Mouse (Mus musculus): ENCODE results near the gene Ltv1.

The Ltv1 gene

DNA sequence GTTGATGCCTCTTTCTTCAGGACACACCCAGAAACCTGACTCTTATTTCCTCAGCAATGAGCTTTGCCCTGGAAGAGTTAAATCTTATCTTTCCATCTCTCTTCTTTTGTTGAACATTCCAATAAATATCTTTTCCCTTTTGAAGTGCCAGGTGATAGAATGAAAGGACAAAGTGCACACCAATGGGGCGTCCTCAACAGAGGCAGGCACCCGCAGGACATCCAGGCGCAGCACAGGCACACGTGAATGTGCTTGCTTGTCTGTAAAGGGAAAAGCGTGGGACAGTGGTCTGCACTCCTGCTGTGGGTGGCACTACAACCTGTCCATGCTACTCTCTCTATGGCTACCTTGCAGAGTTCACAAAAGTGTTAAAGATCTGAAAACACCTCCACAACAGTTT, 3.1 kb downstream of the Ltv1 start:
- DNase-seq: no peak

DNA sequence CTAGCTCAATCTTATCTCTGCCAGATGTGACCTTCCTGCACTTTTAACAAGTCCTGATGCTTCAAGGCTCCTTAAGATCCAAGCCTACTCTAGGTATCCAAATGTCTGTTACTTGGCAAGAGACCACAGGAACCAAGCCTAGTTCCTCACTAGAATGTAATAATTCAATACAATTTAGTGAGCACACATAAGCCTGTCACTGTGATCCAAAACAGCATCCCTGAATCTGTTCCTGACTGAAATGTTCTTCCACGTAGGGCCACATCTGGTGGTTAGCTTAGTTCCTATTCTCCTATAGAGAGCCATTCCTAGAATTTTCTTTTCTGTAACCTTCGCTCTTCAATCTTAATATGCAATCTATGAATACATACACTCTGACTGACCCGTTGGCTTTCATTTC, 6.2 kb downstream of the Ltv1 start:
- DNase-seq: no peak

GRCm38 (mm10) chr10:13184170-13184766, 8.7 kb downstream of the Ltv1 start:
- no peak for DNase-seq

DNA sequence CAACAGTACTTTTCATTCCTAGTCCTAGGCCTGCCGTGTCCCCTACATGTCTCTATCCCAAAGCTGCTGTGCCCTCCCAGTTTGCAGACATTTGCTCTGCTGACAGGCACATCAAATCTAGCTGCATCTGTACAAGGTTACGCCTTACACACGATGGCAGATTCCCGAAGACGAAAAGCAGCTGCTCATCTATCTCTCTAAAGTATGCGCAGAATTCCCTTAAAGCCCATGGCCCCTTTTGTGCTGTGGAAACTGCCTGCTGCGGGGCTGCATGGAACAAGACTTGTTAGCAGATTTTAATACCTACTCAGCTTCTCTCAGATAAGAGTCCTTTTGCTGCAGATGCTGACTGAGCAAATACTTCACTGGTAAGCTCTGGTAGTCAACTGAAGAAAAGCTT, 12.8 kb downstream of the Ltv1 start:
- DNase-seq: no peak

GRCm38 (mm10) chr10:13177973-13178624, 14.9 kb downstream of the Ltv1 start, which contains the start of gene Zc2hc1b:
Gene Zc2hc1b, minus strand, starts transcription at chr10:13178023.
- no peak for DNase-seq

GRCm38 (mm10) chr10:13175866-13176265, 17.1 kb downstream of the Ltv1 start:
- no peak for DNase-seq

DNA sequence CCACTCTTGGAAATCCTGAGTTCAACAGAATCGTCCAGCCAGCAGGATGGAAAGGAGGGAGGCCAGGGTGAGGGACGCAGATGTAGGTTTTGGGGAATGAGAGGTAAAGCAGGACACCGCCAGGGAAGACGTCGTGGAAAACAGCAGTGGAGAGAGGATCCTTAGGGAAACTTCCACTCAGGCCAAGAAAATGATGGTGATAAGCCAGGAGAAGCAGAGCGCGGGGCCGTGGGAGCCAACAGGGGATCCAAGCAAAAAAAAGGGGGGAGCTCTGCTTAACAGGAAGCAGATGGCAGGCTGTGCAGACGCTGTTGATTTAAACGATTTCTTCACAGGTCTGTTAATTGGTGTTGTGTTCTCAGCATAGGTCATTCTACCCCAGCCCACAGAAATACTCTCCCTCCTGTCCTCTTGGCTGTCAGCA, 20.2 kb downstream of the Ltv1 start:
- DNase-seq: no peak

DNA sequence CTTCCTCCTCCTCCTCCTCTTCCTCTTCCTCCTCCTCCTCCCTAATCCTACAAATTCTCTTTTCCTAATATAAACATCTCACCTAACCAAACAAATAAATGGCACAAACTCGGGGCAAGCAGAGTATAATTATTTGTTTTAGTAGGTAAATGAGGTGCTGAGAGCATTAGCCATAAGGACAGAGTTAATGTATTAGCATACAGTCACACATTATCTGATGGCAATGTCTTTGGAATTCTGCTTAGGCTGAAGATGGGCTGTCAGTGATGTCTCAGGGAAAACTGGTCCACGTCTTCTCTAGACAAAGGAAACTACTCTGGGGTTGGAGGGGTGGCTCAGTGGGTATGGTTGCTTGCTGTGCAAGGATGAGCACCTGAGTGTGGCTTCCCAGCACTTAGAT, 21.5 kb downstream of the Ltv1 start:
- DNase-seq: no peak

DNA sequence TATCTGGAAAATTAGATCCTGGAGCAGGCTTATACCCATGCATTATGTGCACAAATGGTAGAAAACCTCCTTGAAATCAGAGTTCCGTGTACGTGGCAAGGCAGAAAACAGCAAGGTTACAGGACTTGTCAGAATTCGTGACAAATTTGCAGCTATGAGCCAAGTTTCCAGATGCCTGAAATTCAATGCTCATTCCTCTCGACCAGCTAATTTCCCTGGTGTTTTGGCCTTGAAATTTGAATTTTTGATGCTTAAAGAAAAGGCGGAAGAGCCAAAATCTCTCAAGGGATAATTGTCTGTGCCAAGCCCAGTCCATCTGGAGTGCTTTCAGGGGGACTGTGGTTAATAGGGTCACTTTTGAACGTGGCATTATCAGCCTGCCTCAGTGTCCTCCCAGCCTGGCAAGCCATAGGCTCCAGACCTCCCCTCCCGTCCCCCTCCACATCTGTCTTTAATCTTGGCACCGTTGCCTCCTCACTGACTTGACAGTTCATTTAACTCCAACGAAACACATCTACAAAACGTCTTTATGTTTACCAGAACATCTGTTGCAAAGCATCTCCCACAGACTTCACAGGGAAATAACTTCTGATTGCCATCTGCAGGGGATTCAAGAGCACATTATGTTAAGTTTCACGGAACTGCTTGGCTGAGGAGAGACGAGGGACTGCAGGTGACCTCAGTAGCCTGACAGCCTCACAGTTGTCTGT, 22.1 kb downstream of the Ltv1 start:
- no peak for DNase-seq

- no peak for DNase-seq
Measured at GRCm38 (mm10) chr10:13168461-13168860, 24.5 kb downstream of the Ltv1 start.

- no peak for DNase-seq
Measured at GRCm38 (mm10) chr10:13162031-13162430, 30.9 kb downstream of the Ltv1 start.

DNA sequence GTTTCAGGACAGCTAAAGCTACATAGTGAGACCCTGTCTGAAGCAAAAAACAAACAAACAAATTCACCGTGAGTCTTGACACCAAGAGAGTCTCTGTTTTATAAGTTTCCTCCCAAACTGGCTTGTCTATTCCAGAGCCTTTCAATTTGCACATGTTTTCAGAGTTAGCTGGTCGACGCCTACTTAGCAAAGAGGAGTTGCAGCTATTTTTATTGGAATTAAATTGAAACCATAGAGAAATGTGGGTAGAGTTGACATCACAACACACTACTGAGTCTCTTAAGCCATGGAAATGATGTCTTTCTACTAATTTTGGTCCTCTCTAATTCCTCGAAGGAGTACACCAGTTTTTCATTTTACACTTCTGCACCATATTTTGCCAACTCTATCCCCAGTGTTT, 32.1 kb downstream of the Ltv1 start:
- no peak for DNase-seq

GRCm38 (mm10) chr10:13155377-13155776, 37.6 kb downstream of the Ltv1 start:
- DNase-seq: no peak

- DNase-seq: no peak
Measured at GRCm38 (mm10) chr10:13152811-13153364, 40.1 kb downstream of the Ltv1 start.

DNA sequence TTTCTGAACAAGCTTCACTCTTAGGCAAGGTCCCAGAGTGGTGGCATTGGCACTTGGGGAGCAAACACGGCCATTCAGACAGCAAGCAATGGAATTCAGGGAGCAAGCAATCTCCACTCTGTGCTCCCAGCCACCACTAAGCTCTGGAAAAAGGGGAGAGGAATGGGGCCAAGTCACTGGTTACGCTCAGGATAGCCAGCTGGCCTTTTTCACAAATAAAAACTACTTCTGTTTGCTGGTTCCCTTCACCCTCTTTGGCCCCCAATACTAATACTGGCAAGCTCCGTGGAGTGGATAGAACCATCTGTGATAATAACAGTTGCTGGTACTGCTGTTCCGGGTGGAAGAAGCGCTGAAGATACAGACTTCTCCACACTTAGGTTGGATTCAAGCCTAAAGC, 41.6 kb downstream of the Ltv1 start:
- peak; percentile 20 for DNase-seq

DNA sequence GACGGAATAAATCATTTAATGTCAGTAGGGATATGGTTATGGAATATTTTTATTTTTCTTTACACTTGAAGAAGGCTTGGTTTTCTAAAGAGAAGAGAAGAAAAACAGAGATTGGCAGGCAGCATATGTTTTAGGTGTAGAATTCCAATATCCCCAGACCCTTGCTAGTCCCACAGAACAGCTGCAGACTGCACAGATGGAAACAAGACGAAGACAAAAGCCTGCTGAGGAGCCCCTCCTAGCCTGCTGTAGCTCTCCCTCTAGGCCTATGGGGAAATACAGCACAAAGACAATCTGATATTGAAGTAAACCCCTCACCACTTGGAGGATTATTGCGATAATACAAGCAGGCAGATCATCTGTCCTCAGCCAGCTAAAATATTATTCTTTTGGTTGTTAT, 42.5 kb downstream of the Ltv1 start:
- DNase-seq: no peak

- no peak for DNase-seq
Measured at GRCm38 (mm10) chr10:13140434-13140833, 52.5 kb downstream of the Ltv1 start.

- no peak for DNase-seq
Measured at GRCm38 (mm10) chr10:13137906-13138305, 55.1 kb downstream of the Ltv1 start.

DNA sequence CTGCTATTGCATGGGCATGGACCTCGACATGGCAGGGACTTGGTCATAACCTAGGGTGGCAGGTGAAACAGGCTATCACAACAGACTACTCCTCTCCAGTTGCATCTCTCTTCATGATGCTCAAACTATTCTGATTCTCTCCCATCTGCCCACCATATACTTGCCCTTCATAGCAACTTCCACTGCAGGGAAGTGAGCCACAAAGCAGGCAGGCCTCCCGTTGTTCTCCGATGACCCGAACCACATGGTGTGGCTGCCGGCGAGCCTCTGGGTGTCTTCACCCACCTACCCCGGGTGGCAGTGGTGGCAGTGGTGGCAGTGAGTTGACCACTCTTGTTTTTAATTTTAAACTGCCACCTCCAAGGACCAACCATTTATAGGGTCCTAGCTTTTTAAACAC, 57.2 kb downstream of the Ltv1 start:
- DNase-seq: no peak

DNA sequence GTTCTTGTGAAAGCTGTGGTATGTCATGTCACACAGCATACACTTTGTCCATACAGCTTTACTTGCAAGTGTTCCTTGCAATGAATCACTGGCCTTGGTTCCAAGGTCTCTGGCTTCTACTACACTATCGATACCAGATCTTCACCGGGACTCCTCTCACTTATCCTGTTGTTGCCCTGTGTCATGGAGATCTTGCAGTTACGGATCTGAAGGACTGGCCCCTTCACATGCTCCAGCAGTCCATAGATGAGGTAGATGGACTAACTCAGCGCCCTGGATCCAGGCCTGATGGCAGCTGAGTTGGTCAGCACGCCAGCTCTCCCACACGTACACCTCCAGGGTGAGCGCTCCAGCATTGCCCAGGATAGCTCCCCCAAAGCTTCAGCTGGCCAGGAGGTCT, 57.7 kb downstream of the Ltv1 start:
- DNase-seq: no peak

DNA sequence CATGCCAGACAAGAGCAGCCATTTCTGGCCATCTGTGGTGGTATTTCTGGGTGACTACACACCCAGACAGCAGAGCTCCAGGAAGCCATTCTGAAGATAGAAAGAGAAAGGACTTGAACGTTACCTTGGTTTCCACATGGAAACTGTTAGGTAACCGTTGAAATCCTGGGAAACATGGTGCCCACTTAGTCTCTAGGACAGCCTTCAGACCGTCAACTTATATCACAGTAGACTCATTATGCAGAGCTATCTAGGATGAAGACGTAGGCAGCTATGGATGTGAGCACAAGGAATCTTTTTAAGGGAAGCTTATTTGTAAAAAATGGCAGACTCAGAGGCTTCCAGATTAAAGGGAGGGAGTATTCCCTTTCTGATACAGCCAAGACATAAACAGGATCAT, 59.1 kb downstream of the Ltv1 start:
- no peak for DNase-seq
